Mouse (Mus musculus) spleen, postnatal 14 days (tissue): ENCODE measurements around the gene Syde1.

Experiments used
- DNase-seq, 2 experiments: peaks; one replicate each; pipeline ENCODE4 v3.0.0; 2021 to 2022; ENCODE audit warnings: low spot score in 2 of 2

Gene Syde1

DNA sequence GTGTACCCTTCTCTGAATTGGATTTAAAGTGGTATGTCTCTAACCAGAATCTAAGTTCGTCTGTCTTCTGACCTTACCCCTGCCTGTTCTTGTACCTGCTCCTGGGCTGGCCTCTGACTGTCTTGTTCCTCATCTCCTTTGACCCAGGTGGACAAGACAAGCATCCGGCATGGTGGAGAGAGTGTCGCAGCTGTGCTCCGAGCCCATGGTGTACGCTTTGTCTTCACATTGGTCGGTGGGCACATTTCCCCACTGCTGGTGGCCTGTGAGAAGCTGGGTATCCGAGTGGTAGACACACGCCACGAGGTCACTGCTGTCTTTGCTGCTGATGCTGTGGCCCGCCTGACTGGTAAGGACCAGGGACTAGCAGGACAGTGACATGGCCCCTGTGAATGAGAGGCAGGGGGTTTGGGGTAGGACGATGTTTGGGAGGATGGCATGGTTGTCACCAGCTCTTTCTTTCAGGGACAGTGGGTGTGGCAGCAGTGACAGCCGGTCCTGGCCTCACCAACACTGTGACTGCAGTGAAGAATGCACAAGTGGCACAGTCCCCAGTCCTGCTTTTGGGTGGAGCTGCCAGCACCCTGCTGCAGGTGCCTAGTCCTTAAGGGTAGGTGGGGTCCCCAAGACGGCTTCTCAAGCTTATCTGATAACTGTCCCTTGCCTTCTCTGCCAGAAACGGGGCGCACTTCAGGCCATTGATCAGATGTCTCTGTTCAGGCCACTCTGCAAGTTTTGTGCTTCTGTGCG is 15.2 kb downstream of the Syde1 start:
- no peak for DNase-seq

DNA sequence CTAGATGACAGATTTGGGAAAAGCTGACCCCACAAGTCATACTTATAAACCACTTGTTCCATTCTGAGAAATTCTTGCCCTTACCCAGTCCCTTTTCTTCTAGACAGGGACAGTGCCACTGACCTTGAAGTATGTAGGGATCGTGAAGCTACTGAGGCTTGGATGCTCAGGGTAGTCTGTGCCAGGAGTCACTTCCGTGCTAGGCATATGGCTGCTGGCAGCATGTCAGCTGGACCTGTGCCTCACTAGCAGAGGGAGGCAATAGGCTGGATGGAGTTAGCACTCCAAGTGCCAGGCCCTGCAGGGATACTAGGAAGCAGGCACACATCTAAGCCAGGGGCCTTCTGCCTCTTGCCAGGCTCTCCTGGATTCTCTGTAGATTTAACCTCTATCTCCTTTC is 16.1 kb downstream of the Syde1 start:
- DNase-seq = no peak

DNA sequence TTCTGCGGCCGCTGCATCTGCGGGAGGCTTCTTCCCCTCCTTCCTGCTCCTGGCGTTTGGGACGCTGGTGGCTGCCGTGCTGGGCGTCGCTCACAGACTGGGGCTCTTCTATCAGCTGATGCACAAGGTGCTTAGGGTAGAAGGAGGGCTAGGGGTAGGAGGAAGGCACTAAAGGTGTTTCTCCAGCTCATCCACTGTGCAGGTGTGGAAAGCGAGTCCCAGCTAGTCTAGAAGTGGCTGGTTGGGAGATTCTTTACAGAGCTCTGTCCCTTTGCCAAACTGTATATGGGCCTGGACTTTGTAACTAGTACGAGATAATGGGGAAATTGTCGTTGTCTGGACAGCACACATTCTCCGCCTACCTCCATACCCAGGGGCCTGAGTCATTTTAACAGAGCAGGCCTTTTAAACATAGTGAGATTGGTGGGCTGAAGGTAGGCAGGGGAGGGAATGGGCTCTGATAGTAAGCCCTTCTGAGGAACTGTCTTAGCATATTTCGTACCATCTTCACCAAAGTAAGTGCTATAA is 16.6 kb downstream of the Syde1 start:
- no peak for DNase-seq

DNA sequence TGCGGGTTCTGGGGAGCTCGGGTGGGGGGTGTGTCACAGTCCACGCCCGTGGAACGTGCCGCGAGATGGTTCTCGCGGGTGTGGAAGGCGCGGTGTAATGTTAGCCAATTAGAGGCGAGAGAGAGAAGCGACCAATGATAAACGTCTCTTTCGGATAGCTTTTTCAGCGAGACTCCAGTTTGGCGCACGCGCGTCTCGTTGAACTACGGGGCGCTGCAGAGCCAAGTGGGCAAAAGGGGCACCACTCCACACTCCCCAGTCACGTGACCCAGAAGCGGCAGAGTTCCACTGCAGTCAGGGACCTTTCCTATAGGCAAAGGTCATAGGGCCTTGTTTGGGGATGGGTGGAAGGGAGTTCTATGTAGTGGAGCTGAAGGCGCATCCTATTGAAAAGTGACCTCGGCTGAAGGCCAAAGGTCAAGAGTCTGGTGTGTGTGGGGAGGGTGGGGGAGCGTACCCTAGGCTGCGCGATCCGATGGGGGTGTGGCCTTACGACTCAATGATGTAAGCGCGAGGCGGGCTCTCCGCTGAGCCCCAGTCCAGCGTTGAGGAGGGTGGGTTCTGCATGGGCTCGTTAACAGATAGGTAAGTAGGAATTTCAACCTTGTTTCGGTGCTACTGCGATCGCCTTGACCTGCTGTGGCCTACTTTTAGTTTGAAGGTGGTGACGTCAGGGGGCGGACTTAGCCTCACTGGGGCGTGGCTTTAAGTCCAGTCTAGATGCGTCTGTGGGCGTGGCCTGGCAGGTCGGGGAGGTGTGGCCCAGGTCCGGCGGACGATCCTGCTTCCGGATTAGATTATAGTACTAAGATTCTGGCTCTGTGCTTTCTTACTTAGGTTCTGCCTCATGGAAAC is 17.3 kb downstream of the Syde1 start, which contains the start of gene Ilvbl:
Gene Ilvbl (plus strand): TSS at position 97 of the 855 bp plus-strand sequence.
- peak; percentile 87 to 91 for DNase-seq

DNA sequence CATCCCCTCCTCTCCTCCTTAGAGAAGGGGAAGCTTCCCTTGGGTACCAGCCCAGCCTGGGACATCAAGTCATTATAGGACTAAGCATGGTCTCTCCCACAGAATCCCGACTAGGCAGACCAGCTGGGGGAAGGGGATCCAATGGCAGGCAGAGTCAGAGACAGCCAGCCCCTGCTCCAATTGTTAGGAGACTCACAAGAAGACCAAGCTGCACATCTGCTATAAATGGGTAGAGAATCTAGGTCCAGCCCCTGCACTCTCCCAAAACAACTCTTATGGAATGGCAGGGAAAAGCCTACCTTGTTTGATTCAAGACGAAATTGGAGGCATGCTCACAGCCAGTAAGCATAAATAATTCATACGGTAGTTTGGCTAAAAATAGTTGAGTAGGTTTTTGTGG is 18.5 kb downstream of the Syde1 start:
- DNase-seq = no peak

DNA sequence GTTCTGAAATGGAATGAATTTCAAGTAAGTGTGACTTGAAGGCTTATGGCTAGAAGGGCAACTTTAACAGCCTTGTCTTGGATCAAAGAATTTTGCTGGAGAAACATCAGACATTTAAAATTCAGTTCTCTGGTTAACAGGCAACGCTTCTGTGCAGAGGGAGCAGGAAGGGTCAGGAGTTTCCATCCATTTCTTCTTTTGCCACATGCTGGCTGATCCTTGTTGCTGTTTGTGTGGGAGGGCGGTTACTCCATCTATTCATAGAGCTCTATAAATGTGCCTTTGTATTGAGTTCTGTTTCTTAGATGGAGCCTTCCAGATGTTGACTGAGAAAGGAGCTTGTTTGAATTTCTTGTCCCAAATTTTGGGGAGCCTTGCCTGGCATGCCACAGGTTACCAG is 20.9 kb downstream of the Syde1 start:
- DNase-seq = no peak

DNA sequence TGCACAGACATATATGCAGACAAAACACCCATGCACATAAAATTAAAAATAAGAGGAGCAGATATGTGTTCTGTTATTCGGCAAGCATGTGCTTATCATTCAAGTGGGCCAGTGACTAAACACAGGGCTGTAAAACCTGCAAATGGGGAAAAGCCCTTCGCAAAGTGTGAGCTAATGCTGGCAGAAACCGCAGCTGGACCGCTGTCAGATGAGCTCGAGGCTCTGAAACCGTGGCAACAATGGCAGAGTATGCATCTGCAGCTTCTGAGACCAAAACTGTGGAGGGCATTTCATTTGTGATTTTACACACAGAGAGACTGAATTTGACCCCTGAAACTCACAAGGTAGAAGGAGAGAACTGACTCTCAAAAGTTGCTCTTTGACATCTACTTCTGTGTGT is 21.3 kb downstream of the Syde1 start:
- no peak for DNase-seq

DNA sequence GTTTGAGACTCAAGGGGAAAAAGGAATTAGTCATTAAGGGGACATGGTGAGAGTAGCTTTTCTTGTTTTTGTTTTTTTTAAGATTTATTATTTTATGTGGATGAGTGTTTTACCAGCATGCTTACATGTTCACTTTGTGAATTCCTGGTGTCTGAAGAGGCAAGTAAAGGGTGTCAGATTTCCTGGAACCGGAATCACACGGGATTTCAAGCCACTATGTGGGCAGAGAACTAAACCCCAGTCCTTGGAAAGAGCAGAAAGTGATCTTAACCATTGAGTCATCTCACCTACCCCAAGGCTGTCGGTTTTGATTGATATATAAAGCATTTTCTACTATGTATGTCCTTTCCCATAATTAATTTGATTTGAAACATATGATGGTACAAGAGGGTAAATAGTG is 22.1 kb downstream of the Syde1 start:
- DNase-seq = no peak

DNA sequence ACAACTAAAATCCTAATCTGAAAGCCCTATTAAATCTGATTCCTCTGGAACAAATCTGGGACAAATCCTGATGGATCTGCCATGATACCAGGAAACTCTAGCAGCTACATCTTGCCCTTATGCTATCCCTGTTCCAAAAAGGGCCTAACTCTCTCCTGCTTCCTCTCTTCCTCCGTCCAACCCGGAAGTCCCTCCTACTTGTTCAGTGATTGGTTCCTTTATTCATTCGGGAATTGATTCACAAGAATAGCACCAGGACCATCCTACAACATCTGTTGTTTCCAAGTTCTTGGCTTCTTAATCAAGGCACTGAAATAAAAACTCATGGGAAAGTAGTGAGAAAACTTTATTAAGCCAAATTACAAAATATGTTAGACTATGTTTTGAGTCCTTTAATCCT is 22.6 kb downstream of the Syde1 start:
- DNase-seq = no peak

DNA sequence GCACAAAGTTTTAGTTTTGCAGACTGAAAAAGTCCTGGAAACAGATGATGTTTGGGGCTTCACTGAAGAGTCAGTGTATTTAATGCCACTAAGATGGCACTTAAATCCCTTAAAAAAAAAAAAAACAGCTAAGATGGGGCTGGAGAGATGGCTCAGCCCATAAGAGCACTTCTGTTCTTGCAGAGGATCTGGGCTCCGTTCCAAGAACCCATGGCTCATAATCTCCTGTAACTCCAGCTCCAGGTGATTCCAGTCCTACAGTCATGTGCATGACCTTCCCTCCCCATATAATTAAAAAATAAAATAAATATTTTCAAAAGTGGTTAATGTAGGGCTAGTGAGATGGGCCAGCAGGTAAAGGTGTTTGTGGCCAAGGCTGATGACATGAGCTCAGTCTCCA is 26.7 kb downstream of the Syde1 start:
- DNase-seq = no peak

DNA sequence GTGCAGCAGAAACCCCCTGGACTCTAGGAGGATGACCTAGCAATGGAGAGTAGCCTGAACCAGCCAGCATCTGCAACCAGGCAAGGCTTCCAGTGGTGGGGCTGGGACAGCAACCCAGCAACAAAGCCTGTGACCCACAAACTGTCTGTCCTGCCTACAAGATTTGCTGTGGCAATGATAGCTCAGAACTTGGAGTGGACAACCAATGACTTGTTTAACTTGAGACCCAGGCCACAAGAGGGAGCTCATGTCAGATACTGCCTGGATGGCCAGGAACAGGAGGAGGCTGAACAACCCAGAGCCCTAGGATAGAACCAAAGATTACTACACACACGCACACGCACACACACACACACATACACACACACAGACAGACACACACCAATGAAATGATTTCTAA is 50.8 kb downstream of the Syde1 start:
- DNase-seq = no peak
